Mouse (Mus musculus): ENCODE results near the gene Adamts14.

GRCm38 (mm10) chr10:61290016-61290415, 16.8 kb upstream of the Adamts14 start:
- TF ChIP-seq CTCF (IDR thresholded peaks at IDR 0.05; ENCODE audit: low read depth) (no peak), EP300 (IDR thresholded peaks at IDR 0.05; ENCODE audit: low read depth) (no peak)

Measured in liver, embryonic 14.5 days (tissue).